Mouse (Mus musculus) C2C12 (cell line): ENCODE measurements around the gene Faap100.
A peak's percentile ranks its signal among the peaks of the same experiment; 100 is the strongest.

Source experiments
- CEBPB ChIP-seq: IDR thresholded peaks from one replicate; pipeline ENCODE4 v1.6.1; 2011; ENCODE audit warnings: low read depth, mild to moderate bottlenecking, control low read depth, moderate library complexity
- CTCF ChIP-seq: IDR thresholded peaks from one replicate; pipeline ENCODE4 v1.5.1; 2011; ENCODE audit not compliant: control insufficient read depth, insufficient read depth, insufficient read length
- MAX ChIP-seq: IDR thresholded peaks from one replicate; pipeline ENCODE4 v1.6.1; 2011; ENCODE audit warnings: mild to moderate bottlenecking, control low read depth
- MYOD1 ChIP-seq: IDR thresholded peaks from one replicate; pipeline ENCODE4 v1.6.1; 2011; ENCODE audit warnings: low read depth; ENCODE audit not compliant: control insufficient read depth, insufficient read length
- MYOG ChIP-seq: IDR thresholded peaks from one replicate; pipeline ENCODE4 v1.6.1; 2011; ENCODE audit not compliant: control insufficient read depth, insufficient read length; ENCODE audit errors: extremely low read depth
- USF1 ChIP-seq: IDR thresholded peaks from one replicate; pipeline ENCODE4 v1.6.1; 2011; ENCODE audit warnings: low read depth, mild to moderate bottlenecking, control low read depth, moderate library complexity

DNA sequence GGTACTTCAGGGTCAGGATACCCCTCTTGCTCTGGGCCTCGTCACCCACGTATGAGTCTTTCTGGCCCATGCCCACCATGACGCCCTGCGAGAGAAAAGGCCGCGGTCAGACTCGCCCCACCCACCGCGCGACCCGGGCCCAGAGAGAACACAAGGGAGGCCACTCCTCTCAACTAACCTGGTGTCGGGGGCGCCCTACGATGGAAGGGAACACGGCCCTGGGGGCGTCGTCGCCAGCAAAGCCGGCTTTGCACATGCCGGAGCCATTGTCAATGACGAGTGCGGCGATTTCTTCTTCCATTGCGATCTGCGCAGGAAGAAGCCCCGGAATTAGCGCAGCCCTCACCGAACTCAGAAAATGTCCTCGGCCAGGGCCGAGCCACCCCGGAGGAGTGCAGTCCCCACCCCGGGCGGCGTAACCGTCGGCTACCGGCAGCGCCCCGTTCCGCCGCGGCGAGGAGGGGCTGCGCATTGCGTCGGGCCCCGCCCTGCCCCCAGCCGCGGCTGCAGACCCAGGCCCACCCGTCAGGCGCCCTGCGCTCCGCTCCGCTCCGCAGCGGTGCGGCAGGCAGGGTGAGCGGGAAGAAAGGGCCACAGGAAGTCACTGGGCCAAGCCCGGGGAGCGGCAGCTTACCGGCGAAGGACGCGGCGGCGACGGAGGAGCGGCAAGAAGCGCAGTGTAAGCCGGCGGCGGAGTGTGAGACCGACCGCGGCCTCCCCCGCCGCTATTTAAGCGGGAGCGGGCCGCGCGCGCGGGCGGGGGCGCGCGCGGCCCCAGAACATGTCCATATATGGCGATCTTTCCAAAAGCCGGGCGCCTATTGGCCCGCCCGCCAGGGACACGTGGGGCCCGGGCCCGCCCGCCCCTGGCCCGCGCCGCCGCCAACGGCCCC lies 30.5 kb downstream of the Faap100 start, which contains the start of gene Actg1:
- TF ChIP-seq CTCF (no peak), USF1 (peak; percentile 51), MYOD1 (no peak), MYOG (no peak), MAX (no peak), CEBPB (no peak)
